Mouse (Mus musculus): ENCODE results near the gene Hspa8.
"Not testable (repeated sequence)": the region's sequence is repeated elsewhere in the genome, so short reads cannot be mapped to it uniquely, and the experiment has no call there.

The Hspa8 gene

DNA sequence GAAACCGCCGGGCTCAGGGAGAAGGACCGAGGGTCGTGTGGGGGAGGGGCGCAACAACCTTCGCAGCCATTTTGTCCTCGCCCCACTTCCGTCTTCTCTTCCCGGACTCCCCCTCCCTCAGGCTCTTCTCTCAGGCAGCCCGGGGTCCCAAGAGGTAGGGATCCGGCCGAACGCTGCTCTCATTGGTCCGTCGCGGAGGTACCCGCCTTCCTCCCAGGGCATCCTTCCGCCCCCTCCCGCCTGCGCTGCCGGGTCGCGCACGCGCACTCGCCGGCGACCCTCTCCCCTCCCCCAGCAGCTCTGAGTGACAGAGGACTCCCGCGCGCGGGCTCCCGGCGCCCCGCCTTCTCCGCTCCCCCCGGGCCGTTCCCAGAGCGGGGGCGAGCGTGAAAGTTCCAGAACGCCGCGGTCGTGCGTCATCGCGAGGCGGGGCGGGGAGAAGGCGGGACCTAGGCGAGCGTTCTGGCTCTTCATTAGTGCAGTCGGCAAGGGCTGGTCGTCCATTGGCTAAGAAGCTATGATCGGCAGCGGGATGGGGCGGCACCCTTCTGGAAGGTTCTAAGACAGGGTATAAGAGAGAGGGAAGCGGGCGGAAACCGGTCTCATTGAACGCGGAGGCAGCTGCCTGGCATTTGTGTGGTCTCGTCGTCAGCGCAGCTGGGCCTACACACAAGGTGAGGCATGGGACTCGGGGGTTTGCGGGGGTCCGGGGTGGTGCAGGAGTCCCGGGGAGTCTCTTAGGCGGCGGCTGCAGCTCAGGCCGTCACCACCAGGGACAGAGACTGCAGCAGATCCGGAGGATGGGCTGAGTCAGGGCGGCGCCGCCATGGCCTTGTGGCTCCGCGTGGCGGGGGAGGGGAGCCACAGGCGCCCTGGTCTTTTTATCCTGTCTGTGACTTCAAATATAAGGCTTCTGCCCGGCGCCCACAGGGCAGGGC is at the start of gene Hspa8:
Gene Hspa8 (plus strand): TSS at position 310 of the 938 bp plus-strand sequence.
- peak; percentile 100 for DNase-seq (ENCODE audit: low spot score)

DNA sequence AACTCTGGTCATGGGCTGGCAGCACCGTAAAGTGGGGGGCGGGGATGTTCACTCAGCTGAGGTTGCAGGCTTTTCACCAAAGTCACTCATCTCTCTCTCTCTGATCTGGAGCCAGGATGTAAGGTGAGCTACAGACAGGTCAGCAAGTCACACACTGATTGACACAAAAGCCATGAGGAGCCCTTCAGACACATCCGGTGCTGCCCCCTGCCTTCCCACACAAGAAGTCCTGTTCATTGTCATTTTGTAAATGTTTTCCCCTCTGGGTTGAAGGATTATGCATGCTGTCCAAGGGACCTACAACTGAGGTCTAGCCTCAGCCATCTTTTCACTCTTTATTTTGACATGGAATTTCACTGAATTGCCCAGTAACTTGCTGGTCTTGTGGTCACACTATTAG is 49.0 kb upstream of the Hspa8 start:
- no peak for DNase-seq (ENCODE audit: low spot score)

DNA sequence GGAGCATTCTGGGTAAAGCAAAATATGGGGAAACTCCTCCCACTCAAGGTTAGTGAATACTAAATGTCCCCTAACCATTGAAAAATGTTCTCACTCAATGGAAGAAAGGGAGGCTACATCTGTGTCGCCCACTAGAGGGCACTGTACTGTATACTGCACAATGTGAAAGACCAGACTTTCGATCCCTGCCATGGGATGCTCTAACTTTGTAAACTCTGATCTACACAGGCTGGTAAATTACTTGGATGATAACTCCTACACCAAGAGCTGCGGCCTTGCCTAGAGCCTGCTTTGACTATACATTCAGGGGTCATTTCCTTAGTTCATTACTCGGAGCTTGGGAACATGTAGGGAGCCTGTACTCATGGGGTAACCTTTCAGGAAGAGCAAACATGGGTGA is 44.4 kb upstream of the Hspa8 start:
- peak; percentile 57 for DNase-seq (ENCODE audit: low spot score)

DNA sequence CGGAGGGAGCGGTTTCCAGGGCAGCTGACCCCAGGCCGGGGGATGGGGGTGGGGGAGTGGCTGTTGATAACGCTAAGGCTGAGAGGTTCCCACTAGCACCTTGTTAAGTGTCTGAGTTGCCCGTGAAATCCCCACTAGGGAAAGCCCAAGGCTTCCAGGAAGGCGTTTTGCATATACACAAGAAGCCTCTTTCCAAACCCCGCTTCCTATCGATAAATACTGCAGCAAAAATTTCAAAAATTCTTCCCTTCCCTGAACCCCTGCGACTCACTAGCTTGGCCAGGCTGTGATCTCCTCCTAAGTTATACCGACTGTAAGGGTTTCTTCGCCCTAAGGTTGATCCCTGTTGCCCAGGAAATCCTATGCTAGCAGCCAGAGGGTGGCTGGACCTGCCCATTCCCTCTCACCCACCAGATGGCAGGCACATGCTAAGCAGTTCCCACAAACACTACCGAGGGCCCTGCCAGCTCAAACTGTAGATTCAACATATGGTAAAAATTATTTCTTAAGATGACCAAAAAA is 43.6 kb upstream of the Hspa8 start:
- peak; percentile 57 for DNase-seq (ENCODE audit: low spot score)

DNA sequence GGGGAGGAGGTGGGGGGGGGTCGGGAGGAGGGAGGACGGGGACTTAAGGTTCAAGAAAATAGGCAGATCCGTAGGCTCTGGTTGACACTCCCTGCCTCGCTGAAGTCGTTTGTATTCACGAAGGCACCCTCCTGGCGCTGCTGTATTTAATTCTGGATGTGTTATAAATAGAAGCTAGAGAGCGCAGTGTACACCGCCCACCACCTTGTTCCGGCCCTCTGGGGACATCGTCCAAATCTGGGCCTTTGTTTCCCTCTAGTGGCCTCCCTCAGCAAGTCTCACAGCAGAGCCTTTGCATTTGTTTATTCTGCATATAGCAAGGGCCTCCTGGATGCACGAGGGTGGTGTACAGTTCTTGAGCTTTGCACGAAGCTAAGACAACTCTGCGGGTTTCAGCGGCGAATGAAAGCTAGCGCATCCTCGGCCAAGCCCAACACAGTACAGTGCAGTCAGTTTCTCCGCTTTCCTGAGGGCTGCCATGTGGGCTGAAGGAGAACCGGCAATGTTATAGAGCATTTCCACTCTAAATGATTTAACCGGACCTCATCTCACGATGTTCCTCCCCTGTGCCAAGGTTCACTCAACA is 43.0 kb upstream of the Hspa8 start:
- DNase-seq (ENCODE audit: low spot score): peak; percentile 73

DNA sequence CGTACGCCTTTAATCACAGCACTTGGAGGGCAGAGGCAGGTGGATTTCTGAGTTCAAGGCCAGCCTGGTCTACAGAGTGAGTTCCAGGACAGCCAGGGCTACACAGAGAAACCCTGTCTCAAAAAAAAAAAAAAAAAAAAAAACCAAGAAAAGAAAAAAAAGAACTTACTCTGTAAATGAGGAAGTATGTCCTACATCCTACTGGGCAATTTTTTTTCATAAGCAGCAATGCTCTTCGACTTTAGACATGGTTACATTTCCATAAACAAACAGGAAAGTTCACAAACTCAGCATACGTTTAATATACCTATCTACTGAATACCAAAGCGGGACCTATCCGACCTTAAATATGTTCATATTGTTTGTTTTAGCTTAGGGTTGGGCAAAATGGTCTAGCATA is 38.4 kb upstream of the Hspa8 start:
- no peak for DNase-seq (ENCODE audit: low spot score)

DNA sequence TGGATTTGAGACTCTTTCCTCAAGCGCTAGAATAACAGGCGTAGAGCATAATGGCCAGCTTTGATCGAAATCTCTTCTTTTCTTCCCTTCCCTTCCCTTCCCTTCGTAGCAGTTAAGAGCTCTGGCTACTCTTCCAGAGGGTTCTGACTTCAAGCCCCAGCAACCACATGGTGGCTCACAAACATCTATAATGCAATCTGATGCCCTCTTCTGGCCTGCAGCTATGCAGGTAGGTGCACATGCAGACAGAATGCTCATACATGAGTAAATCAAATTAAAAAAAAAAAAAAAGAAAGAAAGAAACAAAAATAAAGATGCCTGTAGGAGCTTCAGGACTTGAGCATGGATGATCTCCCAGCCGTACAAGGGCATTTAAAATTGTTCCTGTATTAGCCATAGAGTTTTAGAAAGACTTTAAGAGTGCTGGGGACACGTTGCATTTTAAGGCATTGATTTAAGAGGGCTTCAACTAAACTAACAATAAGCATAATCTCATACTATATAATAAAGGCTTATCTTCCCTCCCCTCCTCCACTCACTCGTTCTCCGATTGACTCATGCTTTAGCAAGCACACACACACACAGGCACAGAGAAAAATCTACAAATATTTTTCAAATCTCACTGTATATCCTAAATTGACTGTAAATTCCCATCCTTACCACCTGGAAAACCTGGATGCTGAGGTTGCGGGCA is 35.8 kb upstream of the Hspa8 start:
- DNase-seq (ENCODE audit: low spot score): no peak

DNA sequence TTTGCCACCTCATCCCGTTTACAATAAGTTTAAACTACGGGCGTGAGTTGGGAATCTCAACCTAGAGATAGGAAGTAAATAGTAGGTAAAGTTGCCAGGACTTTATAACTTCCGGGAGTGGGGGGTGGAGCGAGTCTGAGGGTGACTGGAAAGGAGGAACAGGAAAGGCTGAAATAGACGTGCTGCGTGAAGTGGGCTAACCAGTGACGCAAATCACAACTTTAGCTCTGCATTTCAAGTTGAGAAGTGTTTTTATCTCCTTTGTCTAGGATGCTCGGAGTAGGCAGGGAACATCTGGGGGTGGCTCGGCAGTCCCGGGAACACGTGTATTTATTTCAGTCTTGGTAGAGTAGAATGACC is 35.2 kb upstream of the Hspa8 start:
- DNase-seq (ENCODE audit: low spot score): peak; percentile 62

DNA sequence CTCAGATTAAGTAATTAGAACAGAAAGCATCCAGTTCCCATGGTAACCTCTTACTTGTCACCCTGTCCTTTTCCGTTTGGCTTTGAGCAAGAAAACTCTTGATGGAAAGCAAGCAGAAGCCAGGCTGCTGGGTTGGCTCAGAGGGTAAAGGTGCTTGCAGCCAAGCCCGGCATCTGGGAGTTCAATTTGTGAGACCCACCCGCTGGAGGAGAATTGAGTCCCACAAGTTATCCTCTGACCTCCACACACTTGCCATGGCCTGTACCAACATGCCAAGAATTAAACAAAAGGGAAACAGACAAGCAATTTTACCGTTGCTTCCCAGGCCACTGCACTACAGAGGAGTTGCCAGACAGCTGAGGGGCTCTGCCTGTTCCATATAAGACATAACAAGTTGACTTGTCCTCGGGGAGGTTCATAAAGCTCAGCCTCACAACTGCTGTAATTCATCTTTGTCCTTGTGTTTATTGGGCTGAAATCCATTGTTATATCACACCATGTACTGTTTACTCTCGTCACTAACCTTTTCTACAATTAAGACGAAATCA is 34.7 kb upstream of the Hspa8 start:
- peak; percentile 16 for DNase-seq (ENCODE audit: low spot score)

DNA sequence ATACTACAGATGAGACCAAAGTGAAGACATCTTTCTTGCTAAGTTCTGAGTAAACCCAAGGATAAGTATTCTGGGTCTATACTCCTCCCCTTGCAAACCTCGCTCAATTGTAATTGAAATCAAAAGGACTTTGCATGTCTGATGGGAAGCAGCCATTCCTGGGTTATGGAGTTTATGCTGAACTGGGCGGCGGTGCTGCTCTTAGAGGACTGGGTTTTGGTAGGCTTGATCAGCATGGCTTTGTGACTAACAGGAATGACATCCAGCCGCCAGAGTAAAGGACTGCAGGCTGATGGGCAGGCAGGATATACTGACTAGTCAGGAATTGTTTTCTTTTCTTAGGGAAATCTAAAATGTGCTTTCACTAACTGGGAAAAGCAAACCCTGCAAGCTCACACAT is 32.8 kb upstream of the Hspa8 start:
- DNase-seq (ENCODE audit: low spot score): no peak

DNA sequence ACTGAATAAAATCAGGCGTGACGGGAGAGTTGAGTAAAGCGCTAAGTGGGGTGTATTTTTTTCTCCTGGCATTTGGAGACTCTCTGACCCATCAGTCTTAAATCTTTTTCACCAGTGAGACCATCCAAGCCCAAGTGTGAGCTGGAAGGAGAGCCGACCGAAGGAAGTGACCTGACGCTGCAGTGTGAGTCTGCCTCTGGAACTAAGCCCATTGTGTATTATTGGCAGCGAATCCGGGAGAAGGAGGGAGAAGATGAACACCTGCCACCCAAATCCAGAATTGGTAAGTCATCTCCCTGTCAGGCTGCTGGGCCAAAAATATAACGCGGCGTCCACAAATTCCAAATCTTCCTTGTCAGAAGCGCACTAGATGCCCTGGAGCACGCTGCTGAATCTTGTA is 28.5 kb upstream of the Hspa8 start:
- no peak for DNase-seq (ENCODE audit: low spot score)

DNA sequence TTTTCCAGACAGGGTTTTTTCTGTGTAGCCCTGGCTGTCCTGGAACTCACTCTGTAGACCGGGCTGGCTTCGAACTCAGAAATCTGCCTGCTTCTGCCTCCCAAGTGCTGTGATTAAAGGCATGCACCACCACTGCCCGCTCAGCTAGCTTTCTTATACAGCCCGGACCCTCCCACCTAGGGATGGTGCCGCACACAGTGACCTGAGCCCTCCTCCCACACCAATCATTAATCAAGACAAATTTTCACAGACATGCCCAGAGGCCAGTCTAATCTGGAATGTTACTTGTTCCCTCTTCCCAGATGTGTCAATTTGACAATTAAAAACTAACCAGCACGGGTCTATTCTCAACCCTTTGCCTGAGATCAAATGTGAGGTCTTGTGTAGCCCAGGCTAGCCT is 27.6 kb upstream of the Hspa8 start:
- DNase-seq (ENCODE audit: low spot score): not testable (repeated sequence)

DNA sequence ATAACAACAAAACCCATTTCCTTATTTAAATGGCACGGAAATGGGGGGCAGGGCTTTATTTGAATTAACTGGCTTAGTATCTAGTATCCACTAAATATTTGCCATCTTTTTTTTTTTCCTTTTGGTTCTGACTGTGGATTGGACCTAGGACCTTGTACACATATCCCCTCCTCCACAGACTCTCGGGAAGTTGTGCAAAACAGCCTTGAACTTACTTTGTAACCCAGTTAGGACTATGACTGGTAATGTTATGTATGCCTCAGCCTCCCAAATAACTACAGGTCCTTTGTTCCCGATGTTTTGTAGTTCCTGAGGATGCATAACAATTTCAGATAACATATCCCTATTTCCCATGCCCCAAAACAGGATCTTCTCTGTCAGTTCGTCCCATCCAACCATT is 26.9 kb upstream of the Hspa8 start:
- DNase-seq (ENCODE audit: low spot score): no peak

DNA sequence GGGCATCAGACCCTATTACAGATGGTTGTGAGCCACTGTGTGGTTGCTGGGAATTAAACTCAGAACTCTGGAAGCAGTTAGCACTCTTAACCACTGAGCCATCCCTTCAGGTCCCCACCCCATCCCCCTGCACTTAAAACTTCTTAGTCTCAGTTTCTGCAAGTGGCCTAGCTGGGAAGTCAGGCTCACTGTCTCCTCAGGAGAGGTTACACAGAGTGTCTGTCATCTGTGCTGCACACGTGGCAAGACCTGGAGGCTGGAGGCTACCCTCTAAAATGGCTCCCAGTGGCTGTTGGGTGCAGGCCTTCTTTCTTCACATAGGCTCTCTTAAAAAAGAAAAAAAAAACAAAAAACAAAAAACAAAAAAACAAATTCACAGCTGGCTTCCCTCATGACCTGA is 24.7 kb upstream of the Hspa8 start:
- no peak for DNase-seq (ENCODE audit: low spot score)

DNA sequence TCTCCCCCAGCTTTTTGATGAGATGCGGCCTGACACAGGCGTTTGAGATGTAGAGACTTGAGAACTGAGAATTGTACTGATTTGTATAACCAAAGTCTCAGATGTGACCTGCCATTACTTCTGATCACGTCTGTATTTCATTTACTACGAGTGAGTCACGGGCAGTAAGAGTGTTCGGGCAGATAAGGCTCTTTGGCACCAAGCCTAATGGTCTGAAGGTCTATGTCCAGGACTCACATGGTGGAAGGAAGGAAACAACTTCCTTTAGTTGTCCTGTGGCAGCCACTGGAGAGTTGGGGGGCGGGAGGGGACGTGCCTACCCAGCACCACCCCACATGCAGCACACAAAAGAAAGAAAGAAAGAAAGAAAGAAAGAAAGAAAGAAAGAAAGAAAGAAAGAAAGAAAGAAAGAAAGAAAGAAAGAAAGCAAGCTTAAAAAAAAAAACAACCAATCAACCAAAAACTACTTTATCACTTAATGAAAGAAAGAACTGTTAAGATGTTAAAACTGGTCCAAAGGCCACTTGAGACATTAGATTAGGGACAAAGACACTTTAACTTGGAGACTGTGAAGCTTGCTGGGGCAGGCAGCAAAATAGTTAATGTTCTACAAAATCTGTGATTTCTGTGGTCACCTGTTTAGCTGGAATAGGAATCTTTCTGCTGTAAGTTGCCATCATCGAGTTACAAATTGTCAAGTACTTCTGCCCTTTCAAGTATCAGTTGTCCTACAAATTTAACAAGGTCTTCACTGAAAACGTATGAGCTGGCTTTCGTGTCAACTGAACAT is 24.1 kb upstream of the Hspa8 start:
- peak; percentile 80 for DNase-seq (ENCODE audit: low spot score)

DNA sequence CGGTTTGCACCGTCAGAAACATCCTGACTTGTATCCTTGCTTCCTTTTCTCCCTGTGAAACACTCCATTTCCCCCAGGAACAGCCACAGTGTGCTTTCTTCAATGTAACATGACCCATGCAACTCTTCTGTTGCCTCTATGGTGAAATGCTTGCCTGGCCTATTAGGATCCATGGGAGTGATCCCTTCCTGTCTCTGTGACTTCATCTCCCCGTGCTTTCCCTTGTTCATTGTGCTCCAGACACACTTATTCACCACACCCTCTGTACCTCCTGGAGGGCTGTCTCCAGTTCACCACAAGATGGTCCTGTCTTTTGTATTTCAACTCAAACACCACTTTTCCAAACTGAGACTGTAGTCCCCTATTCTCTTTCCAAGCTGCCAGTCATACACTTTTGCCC is 20.7 kb upstream of the Hspa8 start:
- DNase-seq (ENCODE audit: low spot score): no peak

DNA sequence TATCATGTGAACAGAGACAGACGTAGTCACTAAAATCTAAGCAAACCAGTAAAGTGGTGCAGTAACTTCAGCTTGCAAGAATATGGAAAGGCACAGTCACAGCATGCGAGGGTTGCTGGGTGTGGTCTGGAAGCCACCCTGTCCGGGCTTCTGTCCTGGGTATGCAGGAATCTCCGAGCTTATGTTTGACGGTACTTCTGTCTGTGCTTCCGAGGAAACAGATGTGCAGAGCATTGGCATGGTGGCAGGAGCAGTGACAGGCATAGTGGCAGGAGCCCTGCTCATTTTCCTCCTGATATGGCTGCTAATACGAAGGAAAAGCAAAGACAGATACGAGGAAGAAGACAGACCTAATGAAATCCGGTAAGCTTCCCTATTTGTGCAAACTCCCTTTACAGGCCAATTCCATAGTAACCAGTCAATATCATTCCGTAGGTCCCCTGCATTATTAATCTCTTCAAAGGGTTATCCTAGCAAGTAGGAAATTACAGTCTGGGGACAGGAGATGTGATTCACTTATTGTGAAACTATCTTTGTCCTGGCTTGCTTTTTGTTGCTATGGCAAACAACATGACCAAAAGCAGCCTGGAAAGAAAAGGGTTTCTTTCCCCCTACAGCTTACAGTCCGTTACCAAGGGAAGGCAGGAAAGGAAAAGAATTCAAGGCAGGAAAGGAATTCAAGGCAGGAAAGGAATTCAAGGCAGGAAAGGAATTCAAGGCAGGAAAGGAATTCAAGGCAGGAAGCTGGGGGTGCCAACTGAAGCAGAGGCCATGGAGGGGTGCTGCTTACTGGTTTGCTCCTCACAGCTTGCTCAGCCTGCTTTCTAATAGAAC is 19.7 kb upstream of the Hspa8 start:
- DNase-seq (ENCODE audit: low spot score): no peak

DNA sequence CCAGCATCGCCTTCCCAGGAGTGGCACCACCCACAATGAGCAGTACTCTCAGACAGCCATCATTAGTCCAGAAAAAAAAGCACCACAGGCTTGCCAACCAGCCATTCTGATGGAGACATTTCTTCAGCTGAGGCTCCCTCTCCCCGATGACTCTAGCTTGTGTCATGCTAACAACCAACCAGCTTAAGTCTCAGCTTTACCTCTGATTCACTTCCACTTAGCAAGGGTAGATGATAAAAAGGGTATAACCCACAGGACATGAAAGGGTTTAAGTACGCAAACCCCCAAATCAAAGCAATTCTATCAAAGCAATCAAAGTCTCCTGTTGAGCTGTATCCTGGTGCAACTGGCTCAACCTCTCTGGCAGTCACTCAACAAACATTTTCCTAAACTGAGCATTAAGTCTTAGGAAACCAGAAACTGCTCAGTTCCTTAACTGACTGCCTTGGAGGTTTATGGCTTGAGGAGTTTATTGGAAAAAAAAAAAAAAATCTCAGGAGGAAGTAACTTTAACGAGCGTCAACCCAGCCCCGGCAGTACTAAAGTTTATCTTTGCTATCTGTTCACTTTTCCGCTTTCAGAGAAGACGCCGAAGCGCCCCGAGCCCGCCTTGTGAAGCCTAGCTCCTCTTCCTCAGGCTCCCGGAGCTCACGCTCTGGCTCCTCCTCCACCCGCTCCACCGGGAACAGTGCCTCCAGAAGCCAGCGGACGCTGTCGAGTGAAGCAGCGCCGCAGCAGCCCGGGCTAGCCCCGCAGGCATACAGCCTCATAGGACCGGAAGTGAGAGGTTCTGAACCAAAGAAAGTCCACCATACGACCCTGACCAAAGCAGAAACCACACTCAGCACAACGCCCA is 18.8 kb upstream of the Hspa8 start:
- DNase-seq (ENCODE audit: low spot score): peak; percentile 74

DNA sequence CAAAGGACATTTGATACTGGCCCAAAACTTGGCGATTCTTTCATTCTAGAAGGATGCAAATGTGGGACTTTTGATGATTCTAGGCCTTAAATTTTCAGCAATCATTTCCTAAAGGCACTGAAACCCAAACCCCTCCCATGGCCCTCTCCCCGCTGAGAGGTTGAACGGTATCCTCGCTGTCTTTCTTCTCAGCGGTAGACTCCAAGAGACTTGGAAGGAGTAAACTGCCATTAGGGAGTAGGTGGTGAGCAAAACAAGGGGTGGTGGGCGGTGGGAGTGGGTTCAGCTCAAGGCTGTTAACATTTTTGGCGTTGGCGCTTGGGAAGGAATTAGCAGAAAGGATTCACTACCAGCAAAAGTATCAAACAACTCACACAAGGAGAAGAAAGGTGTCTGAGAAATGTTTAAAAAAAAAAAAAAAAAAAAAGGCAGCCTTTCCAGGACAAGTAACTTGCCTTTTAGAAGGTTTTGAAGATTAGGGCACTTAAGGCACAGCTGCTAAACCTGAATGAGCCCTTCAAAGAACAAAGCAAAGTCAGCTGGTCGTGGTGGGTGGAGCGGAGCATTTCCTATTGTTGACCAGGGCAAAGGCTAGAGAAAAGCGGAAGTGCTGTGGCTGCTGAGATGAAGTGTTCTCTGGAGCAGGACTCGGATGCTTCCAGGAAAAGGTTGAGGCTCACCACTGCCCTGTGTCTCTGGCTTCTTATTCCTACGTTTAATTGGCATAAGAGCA is 17.0 kb upstream of the Hspa8 start:
- peak; percentile 67 for DNase-seq (ENCODE audit: low spot score)

Measured in urinary bladder, postnatal 14 days (tissue).